Mouse (Mus musculus): ENCODE data around the gene Rap1b. TPM values are rescaled to one million over a fixed set of nuclear protein-coding genes. Genes with fewer than 3 reads are reported as not detected.
"Not testable (repeated sequence)": the region's sequence is repeated elsewhere in the genome, so short reads cannot be mapped to it uniquely, and the experiment has no call there.

Gene Rap1b
- total RNA-seq (2021) = 10 to 100 TPM; 55.7 to 58.5 TPM
- long read RNA-seq, experiment 1, transcript Rap1b-201 (8 exons, 2,724 nt) = major isoform, 59 of 69 reads
- long read RNA-seq, experiment 1, partial matches to known transcripts = 4 of 69 reads
- long read RNA-seq, experiment 1, other reads (novel, unspliced or antisense) = 6 of 69 reads
- long read RNA-seq, experiment 2, transcript Rap1b-201 (8 exons, 2,724 nt) = major isoform, 92 of 105 reads
- long read RNA-seq, experiment 2, partial matches to known transcripts = 3 of 105 reads
- long read RNA-seq, experiment 2, other reads (novel, unspliced or antisense) = 10 of 105 reads

GRCm38 (mm10) chr10:117845597-117846259 is at the start of gene Rap1b:
Gene Rap1b, minus strand, starts transcription at chr10:117846035.
- peak; percentile 94 to 98 for DNase-seq (ENCODE audit: low spot score in 2 of 2)
- Histone ChIP-seq H3K27ac (peak within 1 kb of the TSS; percentile 99), H3K4me3 (peak within 1 kb of the TSS; percentile 91)
- TF ChIP-seq CTCF (conservative IDR thresholded peaks at IDR 0.05) = no peak

- no peak for TF ChIP-seq CTCF (conservative IDR thresholded peaks at IDR 0.05)
- DNase-seq (ENCODE audit: low spot score in 2 of 2) = no peak
- no peak overlapping the region for H3K4me3 ChIP-seq
- no peak overlapping the region for H3K27ac ChIP-seq
These were observed 49.4 kb upstream of the Rap1b start for GRCm38 (mm10) chr10:117895186-117895585.

GRCm38 (mm10) chr10:117894114-117895035 is 48.5 kb upstream of the Rap1b start:
- no peak for DNase-seq (ENCODE audit: low spot score in 2 of 2)
- Histone ChIP-seq H3K4me3 (no peak overlapping the region), H3K27ac (no peak overlapping the region)
- TF ChIP-seq CTCF (conservative IDR thresholded peaks at IDR 0.05) = no peak

GRCm38 (mm10) chr10:117893128-117893527 is 47.3 kb upstream of the Rap1b start:
- DNase-seq (ENCODE audit: low spot score in 2 of 2); H3K4me3 ChIP-seq; H3K27ac ChIP-seq: not testable (repeated sequence)

GRCm38 (mm10) chr10:117891327-117891726 is 45.5 kb upstream of the Rap1b start:
- H3K4me3 ChIP-seq = no peak overlapping the region
- no peak for TF ChIP-seq CTCF (conservative IDR thresholded peaks at IDR 0.05)
- no peak for DNase-seq (ENCODE audit: low spot score in 2 of 2)
- no peak overlapping the region for H3K27ac ChIP-seq

GRCm38 (mm10) chr10:117888822-117889221 is 43.0 kb upstream of the Rap1b start:
- no peak for TF ChIP-seq CTCF (conservative IDR thresholded peaks at IDR 0.05)
- Histone ChIP-seq H3K27ac (no peak overlapping the region), H3K4me3 (no peak overlapping the region)
- DNase-seq (ENCODE audit: low spot score in 2 of 2) = no peak

- H3K27ac ChIP-seq = no peak overlapping the region
- no peak overlapping the region for H3K4me3 ChIP-seq
- no peak for DNase-seq (ENCODE audit: low spot score in 2 of 2)
- TF ChIP-seq CTCF (conservative IDR thresholded peaks at IDR 0.05) = no peak
These were observed 39.5 kb upstream of the Rap1b start for GRCm38 (mm10) chr10:117885358-117885757.

- no peak for DNase-seq (ENCODE audit: low spot score in 2 of 2)
- TF ChIP-seq CTCF (conservative IDR thresholded peaks at IDR 0.05) = no peak
- Histone ChIP-seq H3K4me3 (no peak overlapping the region), H3K27ac (no peak overlapping the region)
These were observed 38.9 kb upstream of the Rap1b start for GRCm38 (mm10) chr10:117884760-117885159.

- no peak for TF ChIP-seq CTCF (conservative IDR thresholded peaks at IDR 0.05)
- Histone ChIP-seq H3K27ac (no peak overlapping the region), H3K4me3 (no peak overlapping the region)
- DNase-seq (ENCODE audit: low spot score in 2 of 2) = no peak
These were observed 37.6 kb upstream of the Rap1b start for GRCm38 (mm10) chr10:117883438-117883837.

- H3K27ac ChIP-seq = no peak overlapping the region
- no peak for TF ChIP-seq CTCF (conservative IDR thresholded peaks at IDR 0.05)
- H3K4me3 ChIP-seq = no peak overlapping the region
- DNase-seq (ENCODE audit: low spot score in 2 of 2) = no peak
These were observed 32.8 kb upstream of the Rap1b start for GRCm38 (mm10) chr10:117878628-117879027.

GRCm38 (mm10) chr10:117876801-117877200 is 31.0 kb upstream of the Rap1b start:
- no peak for DNase-seq (ENCODE audit: low spot score in 2 of 2)

GRCm38 (mm10) chr10:117876400-117876799 is 30.6 kb upstream of the Rap1b start:
- DNase-seq (ENCODE audit: low spot score in 2 of 2) = no peak
- TF ChIP-seq CTCF (conservative IDR thresholded peaks at IDR 0.05) = no peak
- H3K27ac ChIP-seq = 0 out of 2 replicates have a peak overlapping the region, but pooled peaks have one; percentile 23
- no peak overlapping the region for H3K4me3 ChIP-seq

More at GRCm38 (mm10) chr10:117876801-117877200, 31.0 kb upstream of the Rap1b start:
- Histone ChIP-seq H3K27ac (no peak overlapping the region), H3K4me3 (no peak overlapping the region)
- no peak for TF ChIP-seq CTCF (conservative IDR thresholded peaks at IDR 0.05)

GRCm38 (mm10) chr10:117874936-117875335 is 29.1 kb upstream of the Rap1b start:
- Histone ChIP-seq H3K27ac (peak overlapping the region; percentile 58; the same call in 1 of the 2 replicates), H3K4me3 (no peak overlapping the region)
- TF ChIP-seq CTCF (conservative IDR thresholded peaks at IDR 0.05) = no peak
- peak; percentile 42 to 50 for DNase-seq (ENCODE audit: low spot score in 2 of 2)

Measured in layer of hippocampus, adult 2 months (tissue).